Mouse (Mus musculus) megakaryocyte, adult 5-6 weeks (primary cell): Measurements from ENCODE around the gene Insrr. TPM values are rescaled to one million over a fixed set of nuclear protein-coding genes. Genes with fewer than 3 reads are reported as not detected.
"Not testable (repeated sequence)": the region's sequence is repeated elsewhere in the genome, so short reads cannot be mapped to it uniquely, and the experiment has no call there.

ENCODE experiments used
- ATAC-seq: 2 replicates; pipeline ENCODE4 v1.8.0; 2016; ENCODE audit warnings: mild to moderate bottlenecking, inconsistent platforms; ENCODE audit not compliant: poor library complexity, severe bottlenecking
- total RNA-seq, 2 experiments: library from RNA; stranded (forward) in 1 of 2; stranded (reverse) in 1 of 2; fragments of 153-499, 151-499 nt in 1 of 2; fragments of 221-1000, 200-1000 nt in 1 of 2; gene quantifications; 2 replicates each; pipeline versions ENCODE4 v1.2.3 to v1.2.4; 2015 to 2017

The Insrr gene
- total RNA-seq, 2 experiments from 2014 or later, result not detected

- ATAC-seq, result peak; percentile 45; the same call in 1 of the 2 replicates
Measured at GRCm38 (mm10) chr3:87828435-87828834, 31.7 kb downstream of the Insrr start.

- ATAC-seq, result no peak
Measured at GRCm38 (mm10) chr3:87829025-87829424, 32.3 kb downstream of the Insrr start.

GRCm38 (mm10) chr3:87832109-87832859, 35.5 kb downstream of the Insrr start:
- ATAC-seq, result no peak

DNA sequence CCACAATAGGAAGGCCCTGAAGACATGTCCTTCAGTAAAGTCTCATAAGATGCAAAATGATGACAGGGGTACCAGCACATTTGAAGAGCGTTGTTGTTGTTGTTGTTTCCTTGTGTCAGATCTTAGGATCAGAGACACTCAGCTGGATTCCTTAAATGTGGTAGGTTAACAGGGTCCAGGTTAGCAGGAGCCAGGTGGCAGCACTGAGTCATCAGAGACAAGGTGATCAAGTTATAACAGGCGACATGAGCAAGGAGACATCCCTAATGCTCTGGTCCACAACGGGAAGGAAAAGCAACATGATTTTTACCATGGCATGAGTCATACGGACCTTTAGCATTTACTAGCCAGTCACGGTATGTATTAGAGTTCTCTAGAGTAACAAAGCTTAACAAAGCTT, 36.7 kb downstream of the Insrr start:
- no peak for ATAC-seq

DNA sequence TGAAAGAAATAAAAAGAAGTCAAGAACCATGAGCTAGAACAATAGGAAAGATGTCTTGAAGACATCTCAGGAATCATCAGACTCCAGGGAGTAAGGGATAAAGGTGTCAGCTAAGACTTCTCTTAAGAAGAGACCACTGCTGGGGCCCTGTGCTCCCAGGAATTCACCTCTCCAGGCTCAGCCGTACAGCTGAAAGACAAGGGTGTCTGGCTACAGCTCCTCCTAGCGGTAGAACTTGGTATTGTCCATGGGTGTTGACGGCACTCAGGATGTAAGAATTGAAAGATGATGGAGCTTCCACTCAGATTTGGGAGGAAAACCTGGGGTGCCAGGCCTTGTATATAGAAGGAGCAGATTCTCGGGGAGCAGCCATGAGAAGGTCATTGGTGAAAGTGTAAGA, 41.9 kb downstream of the Insrr start:
- peak; percentile 81 for ATAC-seq

- ATAC-seq, result no peak
Measured at GRCm38 (mm10) chr3:87840858-87841257, 44.1 kb downstream of the Insrr start.

DNA sequence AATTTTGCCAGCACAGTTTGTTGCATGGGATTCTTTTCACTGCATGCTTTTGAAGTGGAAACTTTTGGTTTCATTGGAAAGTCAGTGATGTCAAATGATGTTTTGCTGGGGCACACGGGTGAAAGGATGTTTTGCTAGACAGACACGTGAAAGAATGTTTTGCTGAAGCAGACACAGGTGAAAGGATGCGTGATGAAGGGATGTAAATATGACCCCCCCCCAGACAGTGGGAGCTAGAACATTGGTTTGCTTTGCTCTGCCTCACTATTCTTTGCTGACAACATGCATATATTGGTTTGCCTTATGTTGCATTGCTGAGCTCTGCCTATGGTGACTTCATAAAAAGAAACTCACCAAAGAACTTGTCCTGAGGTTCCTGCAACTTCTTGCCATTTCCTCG, 48.2 kb downstream of the Insrr start:
- ATAC-seq, result no peak

GRCm38 (mm10) chr3:87846186-87846585, 49.4 kb downstream of the Insrr start:
- no peak for ATAC-seq

DNA sequence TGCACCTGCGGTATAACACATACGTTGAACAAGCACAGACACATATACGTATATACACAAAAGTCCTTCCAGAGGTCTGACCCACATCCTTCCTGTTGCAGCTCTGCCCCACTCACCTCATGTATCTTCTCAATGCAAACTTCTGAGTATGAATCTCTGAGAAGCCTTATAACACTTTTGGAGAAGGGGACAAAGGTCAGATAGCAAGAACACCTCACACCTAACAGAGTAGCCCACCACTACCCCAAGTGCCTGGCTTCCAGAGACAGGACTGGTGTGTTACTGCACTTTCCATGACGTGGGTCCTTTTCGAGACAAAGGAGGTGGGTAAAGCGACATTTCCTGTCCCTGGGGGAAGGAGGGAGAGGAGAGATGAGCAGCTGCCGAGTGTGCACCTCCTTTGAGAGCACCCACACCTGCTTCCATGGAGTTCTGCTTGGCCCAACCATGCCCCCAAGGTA, 49.9 kb downstream of the Insrr start, which contains the start of gene Sh2d2a:
TSS of gene Sh2d2a (plus strand) at position 106 of the 461 bp plus-strand sequence.
- ATAC-seq, result peak; percentile 69

DNA sequence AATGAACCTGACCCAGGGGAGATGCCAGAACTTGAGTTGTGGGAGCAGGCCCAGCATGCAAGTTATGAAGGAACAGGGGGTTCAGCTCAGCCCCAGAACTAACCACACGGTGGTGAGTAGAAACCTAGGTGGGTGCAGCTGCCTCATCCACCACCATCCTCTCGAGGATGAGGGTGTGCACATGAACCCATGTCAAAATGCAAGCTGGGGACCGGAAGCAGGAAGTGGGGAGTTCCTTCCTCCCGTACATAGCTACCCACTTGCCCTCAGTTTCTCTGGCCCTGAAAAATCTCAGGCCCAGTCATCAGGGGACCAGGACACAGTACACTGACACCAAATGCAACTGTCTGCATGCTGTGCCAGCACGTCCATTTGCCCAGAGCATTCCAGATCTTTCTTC, 50.9 kb downstream of the Insrr start:
- peak; percentile 25; the same call in 1 of the 2 replicates for ATAC-seq

- ATAC-seq, result no peak
Measured at GRCm38 (mm10) chr3:87849117-87849516, 52.4 kb downstream of the Insrr start.

GRCm38 (mm10) chr3:87854795-87855568, 58.2 kb downstream of the Insrr start:
- ATAC-seq, result no peak

- ATAC-seq, result no peak
Measured at GRCm38 (mm10) chr3:87855936-87856335, 59.2 kb downstream of the Insrr start.

DNA sequence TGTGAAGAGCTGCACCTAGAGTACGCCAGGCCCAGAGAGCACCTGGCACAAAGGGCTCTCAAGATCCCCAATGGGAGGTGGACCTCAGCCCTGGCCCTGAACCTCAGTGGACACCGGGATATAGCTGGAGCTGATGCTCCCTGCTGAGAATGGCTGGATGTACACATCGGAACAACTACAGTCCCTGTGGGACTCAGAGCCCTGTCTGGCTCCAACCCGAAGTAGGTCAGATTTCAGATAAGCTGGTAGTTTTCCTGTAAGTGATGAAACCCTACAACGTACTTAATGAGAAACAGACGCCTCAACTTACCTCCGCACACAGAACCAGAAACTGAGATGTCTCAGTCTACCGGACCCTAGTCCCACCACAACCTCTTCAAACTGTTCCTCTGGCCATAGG, 60.9 kb downstream of the Insrr start:
- ATAC-seq, result no peak

DNA sequence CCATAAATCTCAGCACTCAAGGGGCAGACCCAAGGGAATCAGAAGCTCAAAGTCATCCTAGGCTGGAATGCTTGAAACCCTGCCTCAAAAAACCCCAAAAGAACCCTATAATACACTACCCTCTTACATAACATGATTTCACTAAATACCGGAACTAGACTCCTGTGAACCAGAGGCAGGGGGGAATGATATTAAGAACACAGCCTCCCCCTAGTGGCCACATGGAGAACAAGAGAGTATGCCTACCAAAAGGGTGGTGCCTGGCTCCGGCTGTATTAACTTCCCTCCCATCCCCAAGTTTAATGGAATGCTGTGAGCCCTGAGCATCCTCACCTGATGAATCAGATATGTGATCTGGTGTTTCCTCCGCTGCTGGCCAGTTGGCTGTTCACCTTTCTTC, 63.1 kb downstream of the Insrr start:
- peak; percentile 95 for ATAC-seq

- ATAC-seq, result not testable (repeated sequence)
Measured at GRCm38 (mm10) chr3:87864111-87864510, 67.4 kb downstream of the Insrr start.

Other genes starting within 250 kb of the Insrr start
- 18.9 and 20.3 TPM in 2 replicates for gene Arhgef11, start 179.4 kb upstream of the Insrr start, total RNA-seq (2015)
- 14.1 and 19.8 TPM in 2 replicates for gene Arhgef11, start 179.4 kb upstream of the Insrr start, total RNA-seq (2017)
- gene Lrrc71, start 48.3 kb upstream of the Insrr start, total RNA-seq (2015), result not detected in 2 replicates
- 0.04 TPM in 1 of 2 replicates, not detected in the other for gene Lrrc71, start 48.3 kb upstream of the Insrr start, total RNA-seq (2017)
- gene Ntrk1, start 1.8 kb upstream of the Insrr start, total RNA-seq (2015), result not detected in 2 replicates
- not detected in 2 replicates for gene Ntrk1, start 1.8 kb upstream of the Insrr start, total RNA-seq (2017)
- gene Pear1, start 27.4 kb downstream of the Insrr start, total RNA-seq (2015), result 1.9 and 4.8 TPM in 2 replicates
- 0.77 and 2.6 TPM in 2 replicates for gene Pear1, start 27.4 kb downstream of the Insrr start, total RNA-seq (2017)
- 1.9 and 2.7 TPM in 2 replicates for gene Sh2d2a, start 49.8 kb downstream of the Insrr start, total RNA-seq (2015)
- 0.70 and 1.4 TPM in 2 replicates for gene Sh2d2a, start 49.8 kb downstream of the Insrr start, total RNA-seq (2017)
- gene Prcc, start 88.7 kb downstream of the Insrr start, total RNA-seq (2015), result 16.8 and 18.9 TPM in 2 replicates
- 18.5 and 22.2 TPM in 2 replicates for gene Prcc, start 88.7 kb downstream of the Insrr start, total RNA-seq (2017)
- 131 and 154 TPM in 2 replicates for gene Hdgf, start 109.4 kb downstream of the Insrr start, total RNA-seq (2015)
- 217 and 229 TPM in 2 replicates for gene Hdgf, start 109.4 kb downstream of the Insrr start, total RNA-seq (2017)
- gene Mrpl24, start 122.6 kb downstream of the Insrr start, total RNA-seq (2015), result 134 and 135 TPM in 2 replicates
- gene Mrpl24, start 122.6 kb downstream of the Insrr start, total RNA-seq (2017), result 99.8 and 106 TPM in 2 replicates
- 27.5 and 28.8 TPM in 2 replicates for gene Isg20l2, start 133.4 kb downstream of the Insrr start, total RNA-seq (2015)
- 25.0 and 26.3 TPM in 2 replicates for gene Isg20l2, start 133.4 kb downstream of the Insrr start, total RNA-seq (2017)
- 7.2 and 7.8 TPM in 2 replicates for gene Rrnad1, start 133.8 kb downstream of the Insrr start, total RNA-seq (2015)
- 8.7 and 10.2 TPM in 2 replicates for gene Rrnad1, start 133.8 kb downstream of the Insrr start, total RNA-seq (2017)
- 1.3 TPM in 1 of 2 replicates, not detected in the other for gene Crabp2, start 151.7 kb downstream of the Insrr start, total RNA-seq (2015)
- not detected in 2 replicates for gene Crabp2, start 151.7 kb downstream of the Insrr start, total RNA-seq (2017)
- not detected in 2 replicates for gene Nes, start 174.1 kb downstream of the Insrr start, total RNA-seq (2015)
- gene Nes, start 174.1 kb downstream of the Insrr start, total RNA-seq (2017), result not detected in 2 replicates
- gene Bcan, start 203.3 kb downstream of the Insrr start, total RNA-seq (2015), result not detected in 2 replicates
- gene Bcan, start 203.3 kb downstream of the Insrr start, total RNA-seq (2017), result not detected in 2 replicates
- not detected in 2 replicates for gene Hapln2, start 230.6 kb downstream of the Insrr start, total RNA-seq (2015)
- not detected in 2 replicates for gene Hapln2, start 230.6 kb downstream of the Insrr start, total RNA-seq (2017)
- 7.3 TPM in 2 replicates for gene Gpatch4, start 246.2 kb downstream of the Insrr start, total RNA-seq (2015)
- gene Gpatch4, start 246.2 kb downstream of the Insrr start, total RNA-seq (2017), result 9.5 and 10.1 TPM in 2 replicates